Mouse (Mus musculus) liver, embryonic 12.5 days (tissue): ENCODE measurements at regions not wholly inside any gene's neighbourhood (a gene's known extent, or its start where the extent isn't known, plus 50 kb on each side); places are given as distances from the start of the nearest gene placed in this dataset.
"Not testable (repeated sequence)": the region's sequence is repeated elsewhere in the genome, so short reads cannot be mapped to it uniquely, and the experiment has no call there.

ENCODE experiments used
- ATAC-seq: fragments of 200-750 bp; cut with Nextera tagmentation; 2 replicates; pipeline ENCODE4 v1.8.0; 2017; ENCODE audit warnings: moderate number of reproducible peaks, mild to moderate bottlenecking, moderate library complexity
- H3K27ac ChIP-seq: fragments of 300-500 bp; sonication (generic); 2 replicates; pipeline ENCODE4 v1.5.1; 2016; ENCODE audit warnings: mild to moderate bottlenecking
- H3K27me3 ChIP-seq: fragments of 300-500 bp; sonication (generic); replicated peaks from 2 replicates; pipeline ENCODE4 v1.6.1; 2016; ENCODE audit warnings: mild to moderate bottlenecking, moderate library complexity
- H3K36me3 ChIP-seq: fragments of 300-500 bp; sonication (generic); 2 replicates; pipeline ENCODE4 v1.6.1; 2016; ENCODE audit warnings: mild to moderate bottlenecking, moderate library complexity
- H3K4me1 ChIP-seq: fragments of 300-500 bp; sonication (generic); 2 replicates; pipeline ENCODE4 v1.6.1; 2016
- H3K4me2 ChIP-seq: fragments of 300-500 bp; sonication (generic); 2 replicates; pipeline ENCODE4 v1.6.1; 2016; ENCODE audit warnings: mild to moderate bottlenecking, moderate library complexity
- H3K4me3 ChIP-seq: fragments of 300-500 bp; sonication (generic); 2 replicates; pipeline ENCODE4 v1.5.1; 2016; ENCODE audit warnings: mild to moderate bottlenecking, moderate library complexity
- H3K9ac ChIP-seq: fragments of 300-500 bp; sonication (generic); 2 replicates; pipeline ENCODE4 v1.6.1; 2016; ENCODE audit warnings: mild to moderate bottlenecking, moderate library complexity
- H3K9me3 ChIP-seq: fragments of 300-500 bp; sonication (generic); replicated peaks from 2 replicates; pipeline ENCODE4 v1.6.1; 2016; ENCODE audit warnings: mild to moderate bottlenecking, moderate library complexity
- WGBS: fragments of 180-500 bp; shearing (Covaris S2); methylation state at CpG from one replicate; pipeline ENCODE4 v1.1.7; 2016; ENCODE audit not compliant: insufficient replicate concordance; 5-methylcytosine and 5-hydroxymethylcytosine counted together

DNA sequence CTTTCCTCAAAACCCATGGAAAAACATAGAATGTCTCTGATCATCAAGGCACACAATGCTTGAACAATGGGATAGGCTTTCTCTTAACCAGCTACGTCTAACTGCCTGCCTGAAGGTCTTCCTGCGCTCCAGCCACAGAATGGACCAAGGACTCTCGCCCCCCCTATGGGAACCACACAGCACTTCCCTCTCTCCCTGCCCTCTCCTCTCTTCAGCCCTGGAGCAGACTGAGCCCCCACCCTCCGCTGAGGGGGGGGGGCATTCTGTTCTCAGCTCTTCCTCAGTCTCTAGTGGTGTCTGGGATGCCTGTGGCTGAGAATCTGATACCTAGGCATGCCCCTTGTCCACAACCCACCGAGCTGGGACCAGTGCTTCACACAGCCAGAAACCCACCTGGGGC, 222.3 kb upstream of the Cntn5 start:
- Histone ChIP-seq H3K36me3 (no peaks in the 10 kb centered on the region), H3K4me3 (no peak overlapping the region), H3K9me3 (no peaks in the 10 kb centered on the region), H3K4me1 (no peaks in the 10 kb centered on the region), H3K4me2 (no peak overlapping the region), H3K9ac (no peak overlapping the region), H3K27me3 (no peaks in the 10 kb centered on the region), H3K27ac (no peak overlapping the region)
- ATAC-seq = no peak
- WGBS = 57% methylated on average over 5 of the region's 5 CpGs

DNA sequence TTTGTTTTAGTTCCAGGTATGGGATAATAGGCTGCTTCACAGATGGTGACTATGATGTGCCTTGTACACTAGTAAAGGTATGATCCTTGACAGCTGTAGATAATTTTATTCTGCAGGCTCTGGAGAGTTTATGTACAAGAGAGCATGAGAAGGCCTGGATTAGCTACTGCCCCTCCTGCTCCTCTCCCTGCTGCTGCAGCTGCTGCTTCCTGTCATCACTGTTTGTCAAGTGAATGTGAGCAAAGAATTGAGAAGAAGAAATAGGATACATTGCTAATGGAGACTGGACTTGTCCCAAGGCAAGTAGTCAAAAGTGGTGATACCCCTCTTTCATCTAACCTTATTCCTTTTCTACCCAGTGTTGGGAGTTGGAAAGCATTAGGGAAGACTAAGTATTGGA, 214.6 kb upstream of the Cntn5 start:
- no peak for ATAC-seq

DNA sequence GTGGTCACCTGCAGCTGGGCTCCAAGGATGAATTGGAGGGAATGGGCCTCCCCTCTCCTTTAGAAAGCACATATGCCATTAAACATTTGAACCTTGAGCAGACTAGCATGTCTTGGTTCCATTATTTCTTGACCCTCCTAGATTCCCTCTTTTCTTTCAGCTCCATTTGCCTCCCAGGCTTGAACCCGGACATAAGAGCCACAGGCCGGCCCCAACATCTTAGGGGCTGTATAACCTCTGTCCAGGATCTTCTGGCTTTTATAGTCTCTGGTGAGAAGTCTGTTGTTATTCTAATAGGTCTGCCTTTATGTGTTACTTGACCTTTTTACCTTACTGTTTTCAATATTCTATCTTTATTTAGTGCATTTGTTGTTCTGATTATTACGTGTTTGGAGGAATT, 203.3 kb upstream of the Cntn5 start:
- 70% methylated on average over 3 of the region's 3 CpGs for WGBS
- H3K4me2 ChIP-seq, H3K4me1 ChIP-seq, H3K9ac ChIP-seq, H3K4me3 ChIP-seq, H3K36me3 ChIP-seq, H3K27me3 ChIP-seq, H3K9me3 ChIP-seq, ATAC-seq, H3K27ac ChIP-seq: not testable (repeated sequence)

More for the DNA sequence above, 214.6 kb upstream of the Cntn5 start:
- Histone ChIP-seq H3K4me2 (no peak overlapping the region), H3K27ac (no peak overlapping the region), H3K4me1 (no peaks in the 10 kb centered on the region), H3K27me3 (no peaks in the 10 kb centered on the region), H3K36me3 (no peaks in the 10 kb centered on the region), H3K9ac (no peak overlapping the region), H3K4me3 (no peak overlapping the region), H3K9me3 (no peaks in the 10 kb centered on the region)

DNA sequence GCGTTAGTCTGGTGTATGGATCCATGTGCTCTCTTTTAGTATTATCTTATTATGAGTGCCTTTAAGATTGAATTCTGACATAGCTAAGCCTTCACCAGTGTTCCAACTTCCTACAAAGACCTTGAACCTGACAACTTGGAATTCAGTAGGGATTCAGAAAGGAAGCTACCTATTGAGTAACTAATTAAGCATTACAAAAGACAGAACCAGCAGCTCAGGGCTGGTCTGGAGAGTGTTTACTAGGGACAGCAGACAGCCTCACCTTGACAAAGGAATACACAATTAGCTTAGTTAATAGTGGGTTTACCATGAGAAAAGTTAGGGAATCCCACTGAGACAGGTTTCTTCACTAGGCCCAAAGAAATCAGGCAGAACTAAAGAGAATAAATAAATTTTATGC, 202.6 kb upstream of the Cntn5 start:
- not testable (repeated sequence) for H3K4me3 ChIP-seq, ATAC-seq, H3K36me3 ChIP-seq, H3K27ac ChIP-seq, H3K9me3 ChIP-seq, H3K4me2 ChIP-seq, H3K27me3 ChIP-seq, H3K4me1 ChIP-seq, H3K9ac ChIP-seq
- 79% methylated on average over 1 of the region's 1 CpGs for WGBS

DNA sequence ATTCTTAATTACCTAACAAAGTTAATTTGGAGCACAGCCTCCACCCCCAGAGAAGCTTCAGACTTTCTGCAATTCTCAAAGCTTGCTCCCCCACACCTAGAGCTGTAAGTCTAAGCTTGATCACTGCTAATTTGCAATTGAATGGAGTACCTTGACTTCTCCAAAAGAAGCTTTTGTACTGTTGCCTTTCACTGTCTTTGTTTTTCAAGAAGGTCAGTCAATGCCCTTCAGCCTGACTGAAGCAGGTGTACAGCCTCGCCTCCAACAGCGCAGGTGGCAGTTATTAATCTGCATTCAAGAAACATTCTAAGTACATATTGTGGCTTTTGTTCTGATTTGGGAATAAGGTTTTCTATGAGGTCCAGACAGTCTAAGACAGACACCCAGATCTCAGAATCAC, 201.7 kb upstream of the Cntn5 start:
- no peak for ATAC-seq
- 89% methylated on average over 2 of the region's 2 CpGs for WGBS
- H3K4me2 ChIP-seq = no peak overlapping the region
- no peak overlapping the region for H3K27ac ChIP-seq
- no peak overlapping the region for H3K4me3 ChIP-seq
- H3K4me1 ChIP-seq = no peaks in the 10 kb centered on the region
- no peak overlapping the region for H3K9ac ChIP-seq
- H3K36me3 ChIP-seq = no peaks in the 10 kb centered on the region
- 0 out of 2 replicates have a peak, but pooled peaks cover 7% of the 10 kb centered on the region for H3K9me3 ChIP-seq
- H3K27me3 ChIP-seq = no peaks in the 10 kb centered on the region

DNA sequence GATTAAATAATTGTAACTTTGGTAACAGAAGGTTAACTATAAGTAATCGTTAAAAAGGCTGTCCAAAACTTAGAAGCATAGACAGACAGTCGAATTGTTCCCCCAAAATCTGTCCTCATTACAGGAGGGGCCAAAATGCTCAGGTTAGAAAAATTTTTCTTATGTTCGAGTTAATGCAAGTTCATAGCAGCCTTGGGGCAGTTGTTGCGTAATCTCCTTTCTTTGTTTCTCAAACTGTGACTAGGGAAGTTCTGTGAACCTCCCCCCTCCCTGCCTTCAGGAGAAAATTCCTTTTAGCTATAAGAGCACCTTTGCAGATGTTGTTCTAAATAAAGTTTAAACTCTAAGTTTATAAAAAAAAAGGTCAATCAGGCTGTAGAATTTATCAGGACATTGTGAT, 198.9 kb upstream of the Cntn5 start:
- WGBS = 62% methylated on average over 4 of the region's 4 CpGs
- no peak for ATAC-seq
- Histone ChIP-seq H3K9me3 (0 out of 2 replicates have a peak, but pooled peaks cover 7% of the 10 kb centered on the region), H3K9ac (no peak overlapping the region), H3K4me1 (no peaks in the 10 kb centered on the region), H3K4me3 (no peak overlapping the region), H3K4me2 (no peak overlapping the region), H3K27me3 (no peaks in the 10 kb centered on the region), H3K36me3 (no peaks in the 10 kb centered on the region), H3K27ac (no peak overlapping the region)

DNA sequence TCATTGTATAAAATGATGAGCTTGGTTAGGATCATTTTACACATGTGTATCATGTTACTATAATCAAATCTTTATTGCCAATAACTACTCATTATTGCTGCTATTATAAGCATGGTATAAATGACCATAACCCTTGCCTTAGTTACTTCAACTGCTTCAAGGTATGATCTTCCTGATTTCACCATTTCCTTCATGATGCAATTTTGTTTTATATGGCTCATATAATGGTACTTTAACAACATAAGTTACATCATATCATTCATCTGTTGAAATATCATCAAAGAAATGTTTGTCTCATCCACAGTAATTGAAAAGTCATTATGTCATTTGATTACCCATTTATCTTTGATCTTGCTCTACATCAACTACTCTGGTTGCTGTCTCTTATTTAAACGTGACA, 188.3 kb upstream of the Cntn5 start:
- no peak overlapping the region for H3K4me2 ChIP-seq
- ATAC-seq = no peak
- H3K4me3 ChIP-seq = no peak overlapping the region
- no peaks in the 10 kb centered on the region for H3K27me3 ChIP-seq
- no peaks in the 10 kb centered on the region for H3K4me1 ChIP-seq
- no peaks in the 10 kb centered on the region for H3K36me3 ChIP-seq
- WGBS = 66% methylated on average over 1 of the region's 1 CpGs
- no peak overlapping the region for H3K9ac ChIP-seq
- H3K9me3 ChIP-seq = no peaks in the 10 kb centered on the region
- H3K27ac ChIP-seq = no peak overlapping the region

DNA sequence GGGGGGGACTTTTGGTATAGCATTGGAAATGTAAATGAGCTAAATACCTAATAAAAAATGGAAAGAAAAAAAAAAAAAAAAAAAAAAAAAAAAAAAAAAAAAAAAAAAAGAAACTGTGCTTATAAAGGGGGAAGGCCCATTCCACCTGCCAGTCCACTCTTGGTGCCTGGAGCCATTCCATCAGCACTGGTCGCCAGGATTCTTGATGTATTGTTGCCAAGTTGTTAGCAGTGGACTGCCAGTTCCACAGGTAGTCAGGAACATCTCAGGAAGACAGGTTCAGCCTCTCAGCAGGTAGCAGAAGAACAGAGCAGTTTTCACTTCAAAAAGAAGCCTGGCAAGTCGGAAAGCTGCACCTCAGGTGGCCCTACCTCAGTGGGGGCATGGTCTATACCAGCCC, 162.6 kb upstream of the Cntn5 start:
- 21% methylated on average over 2 of the region's 2 CpGs for WGBS
- not testable (repeated sequence) for ATAC-seq, H3K36me3 ChIP-seq

DNA sequence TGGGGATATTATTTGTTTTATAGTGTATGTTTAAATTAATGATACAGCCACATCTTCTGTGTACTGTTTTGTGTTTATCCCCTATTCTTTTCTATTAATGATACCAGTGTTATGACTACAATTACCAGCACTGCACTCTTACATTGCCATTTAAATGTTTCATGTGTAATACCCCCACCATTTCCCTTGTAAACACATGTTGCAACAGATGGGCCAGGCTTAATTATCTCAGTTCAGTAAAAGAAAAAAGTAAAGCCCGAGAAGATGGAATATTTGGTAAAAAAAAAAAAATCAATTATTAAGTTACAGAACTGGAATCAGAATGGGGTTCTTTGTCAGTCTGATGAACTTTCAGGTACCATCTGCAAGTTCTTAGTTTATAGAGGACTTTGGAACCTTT, 158.3 kb upstream of the Cntn5 start:
- no peaks in the 10 kb centered on the region for H3K4me1 ChIP-seq
- H3K27ac ChIP-seq = no peak overlapping the region
- ATAC-seq = no peak
- no peaks in the 10 kb centered on the region for H3K27me3 ChIP-seq
- H3K36me3 ChIP-seq = no peaks in the 10 kb centered on the region
- WGBS = 53% methylated on average over 1 of the region's 1 CpGs
- H3K9ac ChIP-seq = no peak overlapping the region
- no peaks in the 10 kb centered on the region for H3K9me3 ChIP-seq
- no peak overlapping the region for H3K4me3 ChIP-seq
- H3K4me2 ChIP-seq = no peak overlapping the region

More for the DNA sequence above, 162.6 kb upstream of the Cntn5 start:
- H3K27ac ChIP-seq, H3K4me1 ChIP-seq, H3K4me2 ChIP-seq, H3K4me3 ChIP-seq, H3K9ac ChIP-seq, H3K9me3 ChIP-seq, H3K27me3 ChIP-seq: not testable (repeated sequence)
